Mouse (Mus musculus) C2C12 (cell line): ENCODE results near the gene Id4.

ENCODE experiments used
- CTCF ChIP-seq: IDR thresholded peaks from one replicate; pipeline ENCODE4 v1.5.1; 2011; ENCODE audit not compliant: control insufficient read depth, insufficient read depth, insufficient read length
- MAX ChIP-seq: IDR thresholded peaks from one replicate; pipeline ENCODE4 v1.6.1; 2011; ENCODE audit warnings: mild to moderate bottlenecking, control low read depth

DNA sequence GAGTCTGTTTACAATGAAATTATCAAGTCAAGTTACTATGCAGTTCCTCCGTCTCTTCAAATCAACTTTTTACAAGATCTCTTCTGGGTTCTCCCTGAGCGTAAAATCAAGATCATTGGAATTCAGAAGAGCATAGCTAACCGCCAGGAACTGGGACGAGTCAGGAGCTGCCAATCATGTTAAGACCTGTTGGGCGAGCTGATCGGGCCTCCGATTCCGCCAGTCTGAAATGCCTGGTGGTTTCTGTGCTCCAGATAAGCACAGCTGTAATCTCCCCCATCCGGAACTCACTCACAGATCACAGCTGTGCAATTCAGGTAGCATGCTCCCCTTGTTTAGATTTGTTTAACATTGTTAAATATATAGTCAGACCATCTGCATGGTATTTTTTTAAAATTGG lies 23.4 kb downstream of the Id4 start:
- TF ChIP-seq CTCF (no peak), MAX (no peak)
